Mouse (Mus musculus) ES-Bruce4 (cell line): ENCODE measurements around the gene Ckmt2.

Experiments used
- CTCF ChIP-seq: IDR thresholded peaks from one replicate; pipeline ENCODE4 v1.8.1; 2011; ENCODE audit warnings: low read depth, low read length
- EP300 ChIP-seq: IDR thresholded peaks from 2 replicates; pipeline ENCODE4 v1.6.1; 2011; ENCODE audit warnings: low read depth, low read length; ENCODE audit not compliant: insufficient read depth
- POLR2A ChIP-seq: IDR thresholded peaks from one replicate; pipeline ENCODE4 v1.8.1; 2011; ENCODE audit warnings: low read length; ENCODE audit not compliant: insufficient read depth

- TF ChIP-seq POLR2A (no peak), CTCF (no peak), EP300 (no peak)
These were observed 13.4 kb upstream of the Ckmt2 start for GRCm38 (mm10) chr13:91890031-91890619.
